Mouse (Mus musculus): Measurements from ENCODE around the gene Limk2.

DNA sequence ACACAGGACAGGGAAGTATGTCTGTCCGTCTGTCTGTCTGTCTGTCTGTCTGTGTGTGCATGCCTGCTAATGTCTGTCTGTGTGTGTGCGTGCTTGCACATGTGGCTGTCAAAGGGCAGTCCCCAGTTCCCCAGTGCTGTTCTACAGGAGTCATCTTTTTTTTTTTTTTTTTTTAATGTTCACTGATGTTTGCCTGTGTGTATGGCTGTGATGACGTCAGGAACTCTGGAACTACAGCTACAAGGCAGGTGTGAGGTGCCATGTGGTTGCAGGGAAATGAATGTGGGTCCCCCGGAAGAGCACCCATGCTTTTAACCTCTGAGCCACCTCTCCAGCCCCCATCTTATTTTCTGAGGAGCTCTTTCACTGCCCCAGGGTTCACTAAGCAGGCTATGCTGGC, 99.1 kb downstream of the Limk2 start:
- no peak for TF ChIP-seq EP300 (IDR thresholded peaks at IDR 0.05; ENCODE audit: low read depth)
- no peak for TF ChIP-seq CTCF (IDR thresholded peaks at IDR 0.05; ENCODE audit: low read depth)

All from heart, postnatal 0 days (tissue).